Mouse (Mus musculus): ENCODE results near the gene Tmub2. TPM values are rescaled to one million over a fixed set of nuclear protein-coding genes. Genes with fewer than 3 reads are reported as not detected.

Tmub2 gene
- 64.0 and 65.2 TPM in 2 replicates for polyA plus RNA-seq (2014; fragmentation: Nextera tagmentation; extraction: Ambion mirVana)

DNA sequence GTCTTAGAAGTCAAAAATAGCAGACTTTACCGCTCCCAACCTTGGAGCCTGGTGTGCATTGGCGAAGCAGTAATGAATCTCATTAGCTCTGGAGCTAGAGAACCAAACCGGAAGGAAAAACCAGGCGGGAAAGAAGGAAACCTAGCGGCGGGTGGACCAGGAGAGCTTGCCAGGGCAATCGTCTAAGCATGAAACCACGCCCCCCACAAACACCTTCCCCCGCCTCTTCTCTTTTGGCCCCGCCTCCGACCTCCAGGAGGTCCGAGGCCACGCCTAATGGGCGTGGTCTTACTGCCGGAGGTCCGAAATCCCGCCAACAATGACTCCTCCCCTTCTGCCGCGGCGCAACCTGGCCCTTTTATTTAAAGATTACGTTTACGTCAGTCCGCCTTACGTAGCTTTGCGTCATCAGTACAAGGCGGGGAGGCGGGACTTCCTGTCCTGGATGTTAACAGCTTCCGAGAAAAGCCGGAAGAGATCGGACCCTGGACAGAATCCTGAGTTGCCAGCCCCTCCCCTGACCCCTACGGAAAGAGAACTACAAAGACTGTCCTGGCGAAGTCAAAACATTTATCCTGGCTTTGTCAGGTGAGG, at the start of gene Tmub2:
Tmub2 (plus strand) TSS at position 431 of the 594 bp plus-strand sequence.
- 0% methylated on average over 32 of the region's 32 CpGs for WGBS
- Histone ChIP-seq H3K4me1 (replicated peaks; ENCODE audit: control insufficient read depth, insufficient read depth, low read length) (peaks cover 3% of the 10 kb centered on the region), H3K36me3 (ENCODE audit: control insufficient read depth, insufficient read depth, low read length) (no peaks in the 10 kb centered on the region), H3K9ac (ENCODE audit: low read depth, low read length) (peak within 1 kb of the TSS; percentile 81), H3K4me2 (replicated peaks; ENCODE audit: low read depth, low read length) (peak within 1 kb of the TSS; percentile 80), H3K4me3 (ENCODE audit: low read depth, low read length) (peak within 1 kb of the TSS; percentile 73), H3K27ac (ENCODE audit: low read depth, low read length) (peak within 1 kb of the TSS; percentile 69), H3K9me3 (ENCODE audit: control insufficient read depth, low read length) (no peaks in the 10 kb centered on the region), H3K27me3 (ENCODE audit: control insufficient read depth, insufficient read depth, low read length) (no peaks in the 10 kb centered on the region)
- DNase-seq (ENCODE audit: low spot score) = peak; percentile 99
- ATAC-seq (ENCODE audit: low FRiP score) = peak; percentile 88

GRCm38 (mm10) chr11:102236022-102236421, 48.7 kb upstream of the Tmub2 start:
- Histone ChIP-seq H3K4me1 (replicated peaks; ENCODE audit: control insufficient read depth, insufficient read depth, low read length) (no peaks in the 10 kb centered on the region), H3K9me3 (ENCODE audit: control insufficient read depth, low read length) (no peaks in the 10 kb centered on the region), H3K27me3 (ENCODE audit: control insufficient read depth, insufficient read depth, low read length) (no peaks in the 10 kb centered on the region), H3K4me2 (replicated peaks; ENCODE audit: low read depth, low read length) (no peak overlapping the region), H3K27ac (ENCODE audit: low read depth, low read length) (no peak overlapping the region), H3K4me3 (ENCODE audit: low read depth, low read length) (no peak overlapping the region), H3K9ac (ENCODE audit: low read depth, low read length) (no peak overlapping the region), H3K36me3 (ENCODE audit: control insufficient read depth, insufficient read depth, low read length) (no peaks in the 10 kb centered on the region)
- WGBS = 81% methylated on average over 2 of the region's 2 CpGs
- no peak for DNase-seq (ENCODE audit: low spot score)
- ATAC-seq (ENCODE audit: low FRiP score) = no peak

DNA sequence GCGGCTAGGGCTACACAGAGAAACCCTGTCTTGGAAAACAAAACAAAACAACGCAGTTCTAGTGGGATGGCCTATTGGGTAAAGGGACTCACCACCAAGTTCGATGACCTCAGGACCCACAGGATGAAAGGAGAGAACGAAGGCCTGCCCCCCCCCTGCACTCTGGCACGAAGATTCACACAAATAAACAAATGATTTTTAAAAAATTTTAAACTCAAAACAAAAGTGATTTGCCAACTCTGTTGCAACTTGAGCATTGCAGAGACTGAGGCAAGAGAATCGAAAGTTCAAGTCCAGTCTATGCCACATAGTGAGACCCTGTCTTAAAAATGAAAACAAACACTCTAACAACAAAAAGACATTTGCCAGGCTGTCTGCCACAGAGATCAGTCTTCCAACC, 44.1 kb upstream of the Tmub2 start:
- no peaks in the 10 kb centered on the region for H3K9me3 ChIP-seq (ENCODE audit: control insufficient read depth, low read length)

DNA sequence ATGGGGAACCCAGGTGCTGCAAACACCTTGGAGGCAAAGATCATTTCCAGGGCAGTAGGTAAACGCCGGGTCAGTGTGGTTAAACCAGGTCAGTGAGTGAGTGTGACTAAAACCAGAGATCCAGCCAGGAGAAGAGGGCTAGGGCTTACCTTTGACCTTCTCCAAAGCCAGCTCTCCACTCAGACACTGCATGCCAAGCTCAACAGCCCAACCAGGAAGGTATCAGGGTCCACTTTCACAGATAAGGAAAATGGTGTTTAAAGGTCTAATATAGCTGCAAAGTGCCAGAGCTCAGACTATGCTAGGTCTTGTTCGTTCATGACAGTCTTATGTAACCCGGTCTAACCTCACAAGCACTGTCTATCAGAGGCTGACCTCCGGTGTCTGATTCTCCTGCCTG, 43.5 kb upstream of the Tmub2 start:
- Histone ChIP-seq H3K9ac (ENCODE audit: low read depth, low read length) (no peak overlapping the region), H3K9me3 (ENCODE audit: control insufficient read depth, low read length) (no peaks in the 10 kb centered on the region), H3K36me3 (ENCODE audit: control insufficient read depth, insufficient read depth, low read length) (no peaks in the 10 kb centered on the region), H3K4me3 (ENCODE audit: low read depth, low read length) (no peak overlapping the region), H3K4me1 (replicated peaks; ENCODE audit: control insufficient read depth, insufficient read depth, low read length) (peaks cover 2% of the 10 kb centered on the region; the same call in 1 of the 2 replicates), H3K4me2 (replicated peaks; ENCODE audit: low read depth, low read length) (no peak overlapping the region), H3K27me3 (ENCODE audit: control insufficient read depth, insufficient read depth, low read length) (no peaks in the 10 kb centered on the region), H3K27ac (ENCODE audit: low read depth, low read length) (no peak overlapping the region)
- no peak for ATAC-seq (ENCODE audit: low FRiP score)
- 91% methylated on average over 5 of the region's 5 CpGs for WGBS
- DNase-seq (ENCODE audit: low spot score) = no peak

More for the DNA sequence above, 44.1 kb upstream of the Tmub2 start:
- Histone ChIP-seq H3K36me3 (ENCODE audit: control insufficient read depth, insufficient read depth, low read length) (no peaks in the 10 kb centered on the region), H3K4me3 (ENCODE audit: low read depth, low read length) (no peak overlapping the region), H3K27ac (ENCODE audit: low read depth, low read length) (no peak overlapping the region), H3K4me1 (replicated peaks; ENCODE audit: control insufficient read depth, insufficient read depth, low read length) (peaks cover 2% of the 10 kb centered on the region; the same call in 1 of the 2 replicates), H3K4me2 (replicated peaks; ENCODE audit: low read depth, low read length) (no peak overlapping the region), H3K27me3 (ENCODE audit: control insufficient read depth, insufficient read depth, low read length) (no peaks in the 10 kb centered on the region), H3K9ac (ENCODE audit: low read depth, low read length) (no peak overlapping the region)
- no peak for DNase-seq (ENCODE audit: low spot score)
- WGBS = 82% methylated on average over 6 of the region's 6 CpGs
- ATAC-seq (ENCODE audit: low FRiP score) = no peak

- ATAC-seq (ENCODE audit: low FRiP score) = no peak
- 55% methylated on average over 5 of the region's 5 CpGs for WGBS
- H3K4me1 ChIP-seq (replicated peaks; ENCODE audit: control insufficient read depth, insufficient read depth, low read length) = peaks cover 2% of the 10 kb centered on the region; the same call in 1 of the 2 replicates
These were observed 42.9 kb upstream of the Tmub2 start for GRCm38 (mm10) chr11:102241874-102242273.

GRCm38 (mm10) chr11:102244926-102245449, 39.7 kb upstream of the Tmub2 start:
- under 1% methylated on average over 32 of the region's 32 CpGs for WGBS
- H3K27ac ChIP-seq (ENCODE audit: low read depth, low read length) = 0 out of 2 replicates have a peak overlapping the region, but pooled peaks have one; percentile 1

More at GRCm38 (mm10) chr11:102241874-102242273, 42.9 kb upstream of the Tmub2 start:
- no peaks in the 10 kb centered on the region for H3K27me3 ChIP-seq (ENCODE audit: control insufficient read depth, insufficient read depth, low read length)
- H3K27ac ChIP-seq (ENCODE audit: low read depth, low read length) = no peak overlapping the region
- no peak for DNase-seq (ENCODE audit: low spot score)
- H3K4me2 ChIP-seq (replicated peaks; ENCODE audit: low read depth, low read length) = no peak overlapping the region
- no peaks in the 10 kb centered on the region for H3K9me3 ChIP-seq (ENCODE audit: control insufficient read depth, low read length)
- no peak overlapping the region for H3K9ac ChIP-seq (ENCODE audit: low read depth, low read length)
- no peak overlapping the region for H3K4me3 ChIP-seq (ENCODE audit: low read depth, low read length)
- H3K36me3 ChIP-seq (ENCODE audit: control insufficient read depth, insufficient read depth, low read length) = no peaks in the 10 kb centered on the region

GRCm38 (mm10) chr11:102245581-102246272, 39.0 kb upstream of the Tmub2 start:
- H3K27ac ChIP-seq (ENCODE audit: low read depth, low read length) = no peak overlapping the region
- no peaks in the 10 kb centered on the region for H3K36me3 ChIP-seq (ENCODE audit: control insufficient read depth, insufficient read depth, low read length)
- no peaks in the 10 kb centered on the region for H3K27me3 ChIP-seq (ENCODE audit: control insufficient read depth, insufficient read depth, low read length)
- peaks cover 6% of the 10 kb centered on the region for H3K4me1 ChIP-seq (replicated peaks; ENCODE audit: control insufficient read depth, insufficient read depth, low read length)
- no peak overlapping the region for H3K9ac ChIP-seq (ENCODE audit: low read depth, low read length)
- H3K4me2 ChIP-seq (replicated peaks; ENCODE audit: low read depth, low read length) = peak overlapping the region; percentile 54
- ATAC-seq (ENCODE audit: low FRiP score) (no peak), DNase-seq (ENCODE audit: low spot score) (no peak)
- no peaks in the 10 kb centered on the region for H3K9me3 ChIP-seq (ENCODE audit: control insufficient read depth, low read length)
- WGBS = 57% methylated on average over 14 of the region's 14 CpGs
- no peak overlapping the region for H3K4me3 ChIP-seq (ENCODE audit: low read depth, low read length)

More at GRCm38 (mm10) chr11:102244926-102245449, 39.7 kb upstream of the Tmub2 start:
- DNase-seq (ENCODE audit: low spot score) (peak; percentile 70), ATAC-seq (ENCODE audit: low FRiP score) (peak; percentile 61)
- Histone ChIP-seq H3K36me3 (ENCODE audit: control insufficient read depth, insufficient read depth, low read length) (no peaks in the 10 kb centered on the region), H3K4me3 (ENCODE audit: low read depth, low read length) (peak overlapping the region; percentile 23), H3K4me2 (replicated peaks; ENCODE audit: low read depth, low read length) (peak overlapping the region; percentile 54), H3K9me3 (ENCODE audit: control insufficient read depth, low read length) (no peaks in the 10 kb centered on the region), H3K27me3 (ENCODE audit: control insufficient read depth, insufficient read depth, low read length) (no peaks in the 10 kb centered on the region), H3K4me1 (replicated peaks; ENCODE audit: control insufficient read depth, insufficient read depth, low read length) (peaks cover 6% of the 10 kb centered on the region), H3K9ac (ENCODE audit: low read depth, low read length) (peak overlapping the region; percentile 40)

GRCm38 (mm10) chr11:102246273-102246635, 38.5 kb upstream of the Tmub2 start:
- ATAC-seq (ENCODE audit: low FRiP score) (no peak), DNase-seq (ENCODE audit: low spot score) (no peak)
- H3K4me3 ChIP-seq (ENCODE audit: low read depth, low read length) = no peak overlapping the region
- H3K9me3 ChIP-seq (ENCODE audit: control insufficient read depth, low read length) = no peaks in the 10 kb centered on the region
- no peak overlapping the region for H3K27ac ChIP-seq (ENCODE audit: low read depth, low read length)
- peaks cover 6% of the 10 kb centered on the region for H3K4me1 ChIP-seq (replicated peaks; ENCODE audit: control insufficient read depth, insufficient read depth, low read length)
- 94% methylated on average over 6 of the region's 6 CpGs for WGBS
- H3K27me3 ChIP-seq (ENCODE audit: control insufficient read depth, insufficient read depth, low read length) = no peaks in the 10 kb centered on the region
- no peak overlapping the region for H3K4me2 ChIP-seq (replicated peaks; ENCODE audit: low read depth, low read length)
- H3K36me3 ChIP-seq (ENCODE audit: control insufficient read depth, insufficient read depth, low read length) = no peaks in the 10 kb centered on the region
- no peak overlapping the region for H3K9ac ChIP-seq (ENCODE audit: low read depth, low read length)
